Mouse (Mus musculus) left cerebral cortex, adult 2 months (tissue): ENCODE data around the gene Srsf11. TPM values are rescaled to one million over a fixed set of nuclear protein-coding genes. Genes with fewer than 3 reads are reported as not detected.

ENCODE experiments used
- DNase-seq, 2 experiments: peaks; one replicate each; pipeline ENCODE4 v3.0.0; 2021 to 2022; ENCODE audit warnings: low spot score in 2 of 2, mixed read lengths in 1 of 2; ENCODE audit errors: extremely low spot score in 1 of 2
- H3K27ac ChIP-seq: fragments of 200-600 bp; 2 replicates; pipeline ENCODE4 v1.8.1; 2022
- H3K4me3 ChIP-seq: fragments of 200-600 bp; 2 replicates; pipeline ENCODE4 v1.8.1; 2022
- CTCF ChIP-seq: fragments of 200-600 bp; IDR thresholded peaks from 2 replicates; pipeline ENCODE4 v1.8.1; 2022; ENCODE audit warnings: antibody characterized with exemption, mild to moderate bottlenecking, moderate library complexity
- intact Hi-C: fragments of 180-260 bp; cut with DNase I; formaldehyde crosslinking; loops from one replicate; pipeline ENCODE4 v1.15.1; 2025
- total RNA-seq, 2 experiments: library from RNA; stranded (reverse); gene quantifications; 2 replicates each; pipeline ENCODE4 v1.2.3; 2021

Gene Srsf11
- total RNA-seq, 2 experiments from 2014 or later: 181 to 183 TPM

GRCm38 (mm10) chr3:157971151-157971550 lies 65.3 kb downstream of the Srsf11 start:
- Histone ChIP-seq H3K4me3 (no peak overlapping the region), H3K27ac (no peak overlapping the region)
- TF ChIP-seq CTCF: no peak
- DNase-seq: no peak
- intact Hi-C loops: no loop called here

Other genes starting within 250 kb of the Srsf11 start
- gene Cth, start 111.6 kb downstream of the Srsf11 start, total RNA-seq: 1 to 10 TPM; 5.4 to 6.9 TPM
- 100 to 1,000 TPM; 102 to 103 TPM for gene Ankrd13c, start 89.4 kb downstream of the Srsf11 start, total RNA-seq
- gene Lrrc40, start within 50 bp of the Srsf11 start, total RNA-seq: 10 to 100 TPM; 26.6 to 27.7 TPM